Mouse (Mus musculus): Measurements from ENCODE around the gene Gpr89.

The Gpr89 gene

GRCm38 (mm10) chr3:96904851-96905541, at the start of gene Gpr89:
Gene Gpr89 (minus strand): TSS chr3:96905346.
- peak; percentile 95 for DNase-seq (ENCODE audit: extremely low spot score)

- no peak for DNase-seq (ENCODE audit: extremely low spot score)
Measured at GRCm38 (mm10) chr3:96953489-96954233, 48.5 kb upstream of the Gpr89 start.

GRCm38 (mm10) chr3:96942706-96943105, 37.6 kb upstream of the Gpr89 start:
- DNase-seq (ENCODE audit: extremely low spot score) = no peak

GRCm38 (mm10) chr3:96938738-96939137, 33.6 kb upstream of the Gpr89 start:
- DNase-seq (ENCODE audit: extremely low spot score) = peak; percentile 89

- DNase-seq (ENCODE audit: extremely low spot score) = peak; percentile 16
Measured at GRCm38 (mm10) chr3:96937606-96938005, 32.5 kb upstream of the Gpr89 start.

- DNase-seq (ENCODE audit: extremely low spot score) = peak; percentile 55
Measured at GRCm38 (mm10) chr3:96936241-96936640, 31.1 kb upstream of the Gpr89 start.

- peak; percentile 38 for DNase-seq (ENCODE audit: extremely low spot score)
Measured at GRCm38 (mm10) chr3:96931261-96931681, 26.1 kb upstream of the Gpr89 start.

- no peak for DNase-seq (ENCODE audit: extremely low spot score)
Measured at GRCm38 (mm10) chr3:96925920-96926319, 20.8 kb upstream of the Gpr89 start, which contains the start of gene Gja8. Gene Gja8 (minus strand): TSS chr3:96926020.

GRCm38 (mm10) chr3:96924631-96925030, 19.5 kb upstream of the Gpr89 start:
- no peak for DNase-seq (ENCODE audit: extremely low spot score)

- DNase-seq (ENCODE audit: extremely low spot score) = no peak
Measured at GRCm38 (mm10) chr3:96920991-96921390, 15.8 kb upstream of the Gpr89 start.

- no peak for DNase-seq (ENCODE audit: extremely low spot score)
Measured at GRCm38 (mm10) chr3:96905592-96905991, 446 bp upstream of the Gpr89 start.

- DNase-seq (ENCODE audit: extremely low spot score) = no peak
Measured at GRCm38 (mm10) chr3:96904393-96904792, 753 bp downstream of the Gpr89 start, which contains the start of gene Gja5. Gene Gja5 (plus strand): TSS chr3:96904693.

- DNase-seq (ENCODE audit: extremely low spot score) = no peak
Measured at GRCm38 (mm10) chr3:96902336-96902999, 2.7 kb downstream of the Gpr89 start.

GRCm38 (mm10) chr3:96883690-96884089, 21.5 kb downstream of the Gpr89 start:
- no peak for DNase-seq (ENCODE audit: extremely low spot score)

GRCm38 (mm10) chr3:96882061-96882849, 22.9 kb downstream of the Gpr89 start:
- DNase-seq (ENCODE audit: extremely low spot score) = no peak

- no peak for DNase-seq (ENCODE audit: extremely low spot score)
Measured at GRCm38 (mm10) chr3:96881557-96881956, 23.6 kb downstream of the Gpr89 start.

- no peak for DNase-seq (ENCODE audit: extremely low spot score)
Measured at GRCm38 (mm10) chr3:96880385-96880784, 24.8 kb downstream of the Gpr89 start.

GRCm38 (mm10) chr3:96879536-96879935, 25.6 kb downstream of the Gpr89 start:
- no peak for DNase-seq (ENCODE audit: extremely low spot score)

- DNase-seq (ENCODE audit: extremely low spot score) = no peak
Measured at GRCm38 (mm10) chr3:96874808-96875571, 30.2 kb downstream of the Gpr89 start.

- DNase-seq (ENCODE audit: extremely low spot score) = no peak
Measured at GRCm38 (mm10) chr3:96872501-96872900, 32.6 kb downstream of the Gpr89 start.

GRCm38 (mm10) chr3:96871070-96871469, 34.1 kb downstream of the Gpr89 start:
- DNase-seq (ENCODE audit: extremely low spot score) = no peak
